ENCODE assay signal across 8 mouse cellular contexts in genomic region chr2:30698758-30699535, GRCm38 (mm10).
A peak's percentile ranks its signal among the peaks of the same experiment; 100 is the strongest.
DNase-seq lines count a peak whose midpoint lies in the region; ATAC-seq lines count a peak whose summit lies in the region.

No protein-coding gene starts in this region.

- H3K4me2 ChIP-seq in hindbrain, embryonic 11.5 days (replicated peaks; ENCODE audit: low read depth, low read length) = no peak overlapping the region

- H3K27ac ChIP-seq in hindbrain, embryonic 10.5 days = peak overlapping the region; percentile 90
- H3K27ac ChIP-seq in hindbrain, embryonic 11.5 days (ENCODE audit: low read depth, low read length) = no peak overlapping the region
- H3K27ac ChIP-seq in brown adipose tissue, adult 24 weeks (replicated peaks; ENCODE audit: low read depth, low read length) = 0 out of 2 replicates have a peak overlapping the region, but pooled peaks have one; percentile 5
- H3K27ac ChIP-seq in limb, embryonic 10.5 days = peak overlapping the region; percentile 83

- WGBS in hindbrain, embryonic 10.5 days = 75% methylated on average over 6 of the region's 6 CpGs
- WGBS in hindbrain, embryonic 11.5 days = 67% methylated on average over 6 of the region's 6 CpGs
- 82% methylated on average over 6 of the region's 6 CpGs for WGBS in limb, embryonic 10.5 days

- no peak overlapping the region for H3K4me3 ChIP-seq in hindbrain, embryonic 10.5 days
- no peak overlapping the region for H3K4me3 ChIP-seq in hindbrain, embryonic 11.5 days (ENCODE audit: low read depth, low read length)
- no peak overlapping the region for H3K4me3 ChIP-seq in brown adipose tissue, adult 24 weeks (ENCODE audit: insufficient read depth, low read depth, low read length)
- H3K4me3 ChIP-seq in limb, embryonic 10.5 days = no peak overlapping the region

- H3K9me3 ChIP-seq in hindbrain, embryonic 10.5 days = no peaks in the 10 kb centered on the region
- no peaks in the 10 kb centered on the region for H3K9me3 ChIP-seq in hindbrain, embryonic 11.5 days (ENCODE audit: control insufficient read depth, low read length)
- H3K9me3 ChIP-seq in limb, embryonic 10.5 days (replicated peaks) = no peaks in the 10 kb centered on the region

- no peaks in the 10 kb centered on the region for H3K27me3 ChIP-seq in hindbrain, embryonic 10.5 days (ENCODE audit: insufficient read depth, poor library complexity, severe bottlenecking)
- H3K27me3 ChIP-seq in hindbrain, embryonic 11.5 days (ENCODE audit: control insufficient read depth, insufficient read depth, low read length) = no peaks in the 10 kb centered on the region
- no peaks in the 10 kb centered on the region for H3K27me3 ChIP-seq in limb, embryonic 10.5 days (ENCODE audit: low read depth, poor library complexity, severe bottlenecking)

- H3K9ac ChIP-seq in hindbrain, embryonic 11.5 days (ENCODE audit: low read depth, low read length) = no peak overlapping the region

- peaks cover 76% of the 10 kb centered on the region for H3K4me1 ChIP-seq in hindbrain, embryonic 10.5 days (replicated peaks)
- peaks cover 21% of the 10 kb centered on the region for H3K4me1 ChIP-seq in hindbrain, embryonic 11.5 days (replicated peaks; ENCODE audit: control insufficient read depth, insufficient read depth, low read length)
- H3K4me1 ChIP-seq in brown adipose tissue, adult 24 weeks (ENCODE audit: control insufficient read depth, insufficient read depth, insufficient read length, low read length) = peaks cover 9% of the 10 kb centered on the region
- H3K4me1 ChIP-seq in limb, embryonic 10.5 days = peaks cover 52% of the 10 kb centered on the region

- DNase-seq in cerebellum, adult 11 months = peak; percentile 36
- DNase-seq in hindbrain, embryonic 10.5 days (ENCODE audit: low spot score) = no peak
- no peak for DNase-seq in hindbrain, embryonic 11.5 days (ENCODE audit: low spot score)
- DNase-seq in limb, embryonic 10.5 days (ENCODE audit: low spot score) = no peak
- no peak for DNase-seq in B cell, adult 2 months
- DNase-seq in adrenal gland, adult 18-20 months (ENCODE audit: low spot score in 2 of 2) = no peak

- ATAC-seq in cerebellum, adult (ENCODE audit: insufficient number of reproducible peaks, low FRiP score, low TSS enrichment) = no peak
- no peak for ATAC-seq in hindbrain, embryonic 11.5 days (ENCODE audit: low FRiP score)

- no peaks in the 10 kb centered on the region for H3K36me3 ChIP-seq in hindbrain, embryonic 10.5 days
- no peaks in the 10 kb centered on the region for H3K36me3 ChIP-seq in hindbrain, embryonic 11.5 days (ENCODE audit: control insufficient read depth, insufficient read depth, low read length)
- H3K36me3 ChIP-seq in limb, embryonic 10.5 days = no peaks in the 10 kb centered on the region
